Mouse (Mus musculus): ENCODE data around the gene Neurog1.
A peak's percentile ranks its signal among the peaks of the same experiment; 100 is the strongest.

Gene Neurog1

DNA sequence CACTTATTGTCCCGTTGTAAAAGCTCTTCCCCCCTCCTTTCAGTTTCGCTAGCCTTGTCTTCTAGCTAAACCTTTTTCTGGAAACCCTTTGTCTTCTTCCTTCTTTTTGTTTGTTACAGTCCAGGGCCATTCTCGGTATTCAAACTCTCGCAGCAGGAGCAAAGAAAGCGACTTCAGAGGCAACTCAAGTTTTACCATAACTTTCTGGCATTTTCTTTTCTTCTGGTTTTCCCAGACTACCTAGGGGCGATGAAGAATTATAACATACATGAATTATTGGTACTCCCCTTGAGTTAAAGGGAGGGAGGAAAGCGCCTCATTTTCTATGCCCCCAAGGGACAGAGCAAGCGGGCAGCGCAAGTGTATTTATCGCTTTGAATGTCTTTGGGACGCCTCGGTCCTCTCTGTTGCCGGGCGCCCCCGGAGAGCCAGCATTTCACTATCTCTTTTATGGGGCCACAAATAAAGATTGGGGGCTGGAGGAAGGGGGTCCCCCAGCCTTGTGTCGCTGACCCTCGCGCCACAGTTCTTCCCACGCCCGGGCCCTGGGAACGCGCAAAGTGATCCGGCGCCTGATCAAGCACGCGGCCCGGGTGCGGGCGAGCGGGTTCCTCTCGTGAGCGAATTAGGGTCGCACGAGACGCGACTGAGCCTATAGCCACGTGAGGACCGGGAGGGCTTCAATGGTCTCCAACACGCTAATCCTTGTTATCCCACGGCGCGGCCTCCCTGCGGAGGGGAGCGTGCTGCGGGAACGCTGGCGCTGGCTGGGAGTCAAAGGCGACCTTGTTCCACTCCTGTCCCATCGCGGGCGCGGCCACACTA, 6.4 kb upstream of the Neurog1 start:
- DNase-seq (ENCODE audit: low spot score in 2 of 2) = no peak

DNA sequence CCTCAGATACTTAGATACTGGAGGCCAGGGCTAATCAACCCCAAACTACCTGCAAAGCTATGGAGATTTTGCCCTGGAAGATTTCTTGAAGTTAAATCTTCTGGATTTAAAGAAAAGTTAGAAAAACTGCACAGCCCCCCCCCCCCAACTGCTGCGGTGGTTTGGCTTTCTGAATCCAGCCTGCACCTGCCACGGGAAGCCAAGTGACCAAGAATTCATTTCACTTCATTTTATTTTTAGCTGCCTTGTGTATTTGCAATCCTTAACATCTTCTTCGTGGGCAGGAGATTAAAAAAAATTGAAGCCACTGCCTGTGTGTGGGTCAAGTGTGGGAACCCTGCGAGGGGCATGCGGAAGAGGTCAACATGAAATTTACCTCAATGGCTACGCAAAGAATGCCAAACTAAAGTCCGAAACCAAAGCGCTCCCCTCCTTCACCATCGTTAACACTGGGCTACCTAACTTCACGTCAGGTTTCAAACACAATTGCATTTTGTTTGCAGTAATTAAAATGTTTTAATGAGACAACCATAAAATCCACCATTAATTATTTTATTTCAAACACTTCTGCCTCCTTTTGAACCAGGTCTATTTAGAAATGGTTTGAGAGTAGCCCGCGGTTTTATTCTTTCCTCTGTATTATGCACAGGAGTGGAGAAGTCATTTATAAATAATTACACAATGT, 5.6 kb upstream of the Neurog1 start:
- no peak for DNase-seq (ENCODE audit: low spot score in 2 of 2)

DNA sequence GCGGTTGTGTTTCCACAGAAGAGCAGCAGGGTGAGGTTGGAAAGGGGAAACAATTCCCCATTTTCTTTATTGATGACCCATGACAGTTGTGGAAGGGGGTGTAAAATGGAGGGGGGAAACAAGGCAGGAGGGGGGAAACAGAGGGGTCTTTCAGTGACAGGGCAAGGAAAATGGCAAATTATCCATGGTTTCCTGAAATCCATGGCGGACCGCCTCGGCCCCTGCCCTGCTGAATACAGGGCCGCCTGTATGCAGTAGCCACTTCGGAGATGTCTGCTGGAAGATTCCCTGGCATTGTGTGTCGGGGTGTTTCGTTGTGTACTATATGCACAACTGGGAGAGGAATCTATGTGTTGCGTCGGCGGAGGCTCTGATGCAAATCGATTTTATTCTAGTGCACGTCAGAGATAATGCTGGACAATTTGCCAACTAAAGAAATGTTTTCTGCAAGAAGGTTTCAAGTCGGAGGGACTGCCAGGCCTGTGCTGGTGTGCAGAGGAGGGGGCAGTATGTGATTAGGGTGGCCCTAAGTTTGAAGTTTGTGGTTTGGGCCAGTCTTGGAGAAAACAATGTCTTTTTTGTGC, 4.8 kb upstream of the Neurog1 start:
- no peak for DNase-seq (ENCODE audit: low spot score in 2 of 2)

DNA sequence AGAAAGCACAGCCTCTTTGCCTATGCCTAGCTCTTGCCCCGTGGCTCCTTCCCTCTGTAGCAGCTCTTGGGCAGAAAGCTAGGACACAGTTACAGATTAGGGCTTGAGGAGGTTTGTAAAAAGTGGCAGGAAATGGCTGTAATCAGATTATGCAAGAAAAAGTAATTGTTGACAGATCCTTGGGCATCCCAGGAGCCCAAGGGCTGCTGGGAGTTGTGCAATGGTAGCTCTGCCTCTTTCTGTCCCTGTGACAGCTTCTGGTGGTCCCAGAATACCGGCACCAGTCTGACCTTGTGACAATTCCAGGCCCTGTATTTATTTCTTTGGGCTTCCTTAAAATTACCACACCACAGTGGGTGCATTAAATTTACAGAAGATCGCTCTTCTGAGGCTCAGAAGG, 1.4 kb upstream of the Neurog1 start:
- DNase-seq (ENCODE audit: low spot score in 2 of 2) = no peak

DNA sequence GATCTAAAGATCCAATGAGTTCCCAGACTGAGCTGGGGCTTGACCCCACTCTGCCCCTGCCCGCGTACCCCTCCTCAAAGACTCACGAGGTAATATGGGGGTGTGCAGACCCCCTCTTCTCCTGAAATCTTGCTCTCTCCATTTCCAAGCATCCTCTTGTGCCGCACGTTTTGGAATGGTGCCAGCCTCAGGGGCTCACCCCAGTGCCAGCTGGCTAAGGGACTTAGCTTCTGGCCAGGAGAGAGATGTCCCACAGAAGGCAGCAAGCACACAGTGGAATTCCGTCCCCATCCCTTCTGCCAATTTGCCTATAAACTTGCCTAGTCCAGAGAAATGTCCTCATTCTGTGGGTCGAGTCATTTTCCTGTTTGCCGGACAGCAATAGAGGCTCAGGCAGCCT, 820 bp upstream of the Neurog1 start:
- DNase-seq (ENCODE audit: low spot score in 2 of 2) = no peak

DNA sequence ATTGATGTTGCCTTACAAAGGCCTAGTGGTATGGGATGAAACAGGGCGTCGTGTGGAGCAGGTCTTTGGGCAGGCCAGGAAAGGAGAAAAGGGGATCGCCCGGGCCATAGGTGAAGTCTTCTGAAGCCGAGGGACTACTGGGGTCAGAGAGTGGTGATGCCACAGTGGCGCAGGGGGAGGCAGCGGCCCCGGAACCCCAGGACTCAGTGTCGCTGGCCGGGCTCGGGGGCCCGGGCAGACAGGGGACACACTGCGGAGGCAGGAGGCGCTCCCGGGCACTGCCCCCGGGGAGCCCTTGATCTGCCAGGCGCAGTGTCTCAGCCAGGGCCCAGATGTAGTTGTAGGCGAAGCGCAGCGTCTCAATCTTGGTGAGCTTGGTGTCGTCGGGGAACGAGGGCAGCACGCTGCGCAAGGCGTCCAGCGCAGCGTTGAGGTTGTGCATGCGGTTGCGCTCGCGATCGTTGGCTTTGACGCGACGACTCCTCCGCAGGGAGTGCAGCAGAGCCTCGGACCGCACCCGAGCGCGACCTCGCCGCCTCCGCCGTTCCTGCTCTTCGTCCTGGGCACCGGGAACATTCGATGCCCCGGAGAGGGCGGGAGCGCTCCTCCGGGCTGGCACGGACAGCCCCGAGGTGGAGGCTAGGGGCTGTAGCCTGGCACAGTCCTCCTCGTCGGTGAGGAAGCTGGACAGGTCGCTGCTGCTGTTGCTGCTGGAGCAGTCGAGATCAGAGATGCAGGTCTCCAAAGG, 613 bp downstream of the Neurog1 start:
- no peak for DNase-seq (ENCODE audit: low spot score in 2 of 2)

DNA sequence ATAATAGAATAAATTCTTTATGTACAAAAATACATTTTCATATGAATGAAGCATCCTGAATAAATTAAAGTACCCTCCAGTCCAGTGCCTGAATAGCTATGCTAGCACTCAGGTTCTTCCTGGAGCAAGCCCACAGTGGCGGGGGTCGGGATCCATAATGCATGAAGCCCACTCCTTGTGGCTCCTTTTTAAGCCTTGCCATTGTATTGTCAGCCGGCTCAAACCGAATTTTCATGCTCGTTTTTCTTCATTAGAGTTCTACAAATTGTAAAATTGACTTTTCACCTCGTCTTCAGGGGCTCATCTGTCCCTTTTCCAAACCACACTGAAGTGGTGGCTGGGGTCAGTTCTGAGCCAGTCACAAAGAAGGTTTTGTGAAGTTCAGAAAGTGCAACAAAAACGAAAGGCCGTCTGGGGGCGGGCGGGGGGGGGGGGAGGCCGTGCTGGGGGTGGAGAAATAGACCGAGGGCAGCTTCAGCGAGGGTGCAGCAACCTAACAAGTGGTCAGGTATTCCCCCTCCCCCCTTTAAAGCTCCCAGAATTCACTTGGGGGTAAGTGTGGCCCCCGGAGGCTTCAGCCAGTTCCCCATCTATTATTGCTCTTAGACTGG, 1.3 kb downstream of the Neurog1 start:
- DNase-seq (ENCODE audit: low spot score in 2 of 2) = no peak

DNA sequence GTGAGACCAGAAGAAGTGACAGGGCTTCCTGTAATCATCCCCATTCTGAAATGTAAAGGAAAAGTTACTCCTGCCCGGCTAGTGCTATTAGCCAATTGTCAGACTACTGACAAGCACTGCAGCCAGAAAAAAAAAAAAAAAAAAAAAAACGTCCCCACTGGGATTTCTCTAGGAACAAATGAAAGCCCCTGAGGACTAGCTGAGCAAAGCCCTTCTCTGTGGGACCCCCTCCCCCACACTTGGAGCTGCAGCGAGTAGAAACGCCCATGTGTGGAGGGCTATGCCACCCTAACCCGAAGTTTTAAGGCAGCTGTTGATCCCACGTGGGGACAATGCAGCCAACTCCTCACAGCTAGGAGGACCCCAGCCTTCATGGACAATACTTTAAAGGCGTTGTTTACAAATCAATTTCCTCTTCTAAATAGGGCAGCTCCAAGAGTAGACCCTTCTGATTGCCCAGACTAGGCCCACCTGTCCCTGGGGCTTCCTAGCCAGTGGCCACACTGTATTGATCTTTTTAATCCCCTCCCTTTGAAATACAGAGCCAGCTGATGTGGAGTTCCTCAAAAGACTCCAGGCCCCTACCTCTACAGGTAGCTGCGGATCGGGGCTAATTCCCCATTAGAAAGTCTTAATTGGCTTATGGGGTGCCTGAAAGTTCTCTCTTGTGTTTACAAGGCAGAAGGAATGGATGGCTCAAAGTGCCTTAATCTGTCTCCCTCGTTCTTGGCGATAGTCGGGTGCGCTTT, 2.2 kb downstream of the Neurog1 start:
- DNase-seq (ENCODE audit: low spot score in 2 of 2) = no peak

DNA sequence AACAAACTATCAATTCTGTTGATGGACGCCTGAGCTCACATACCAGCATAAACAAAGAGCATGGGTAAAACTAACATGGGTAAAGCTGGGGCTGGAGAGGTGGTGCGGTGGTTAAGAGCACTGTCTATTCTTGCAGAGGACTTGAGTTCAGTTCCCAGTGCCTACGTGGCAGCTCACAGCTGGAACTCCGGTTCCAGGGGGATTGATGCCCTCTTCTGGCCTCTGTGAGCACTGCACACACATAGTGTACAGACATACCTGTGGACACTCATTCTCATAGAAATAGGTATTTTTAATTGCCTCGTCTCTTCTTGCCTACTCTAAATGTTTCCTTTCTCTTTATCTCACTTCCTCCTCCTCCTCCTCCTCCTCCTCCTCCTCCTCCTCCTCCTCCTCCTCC, 8.9 kb downstream of the Neurog1 start:
- no peak for DNase-seq (ENCODE audit: low spot score in 2 of 2)

DNA sequence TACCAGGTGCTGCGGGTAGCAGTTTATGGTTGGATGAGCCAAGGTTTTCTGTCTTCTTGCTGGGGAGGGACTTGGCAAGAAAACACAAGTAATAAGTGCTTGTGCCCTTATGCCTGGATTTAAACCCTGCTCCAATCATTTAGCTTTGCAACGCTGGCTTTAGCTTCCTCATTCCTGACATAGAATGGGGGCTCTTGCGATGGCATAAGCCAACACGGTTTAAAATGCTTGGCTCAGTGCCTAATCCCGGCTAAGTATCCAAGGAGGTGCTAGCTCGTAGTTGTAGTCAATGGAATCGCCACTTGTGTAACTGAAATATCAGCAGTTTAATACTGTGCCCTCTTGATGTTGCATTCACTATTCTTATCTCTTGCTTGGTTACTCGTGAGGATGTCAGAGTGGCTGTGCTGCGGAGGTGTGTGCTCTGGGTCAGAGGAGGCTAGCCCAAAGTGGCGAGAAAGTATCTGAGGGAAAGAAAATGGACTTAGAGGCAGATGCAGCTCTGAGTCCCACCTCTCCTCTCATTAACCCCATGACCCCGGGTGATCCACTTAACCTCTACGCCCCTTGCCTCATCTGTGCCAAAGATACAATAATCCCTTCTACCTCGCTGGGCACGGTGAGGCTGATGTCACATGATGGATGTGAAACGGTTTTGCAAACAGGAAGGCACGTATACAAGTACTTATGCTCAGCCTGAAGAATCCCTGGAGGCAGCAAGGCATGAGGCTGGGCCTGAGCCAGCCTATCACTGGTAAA, 11.8 kb downstream of the Neurog1 start:
- DNase-seq (ENCODE audit: low spot score in 2 of 2) = no peak

DNA sequence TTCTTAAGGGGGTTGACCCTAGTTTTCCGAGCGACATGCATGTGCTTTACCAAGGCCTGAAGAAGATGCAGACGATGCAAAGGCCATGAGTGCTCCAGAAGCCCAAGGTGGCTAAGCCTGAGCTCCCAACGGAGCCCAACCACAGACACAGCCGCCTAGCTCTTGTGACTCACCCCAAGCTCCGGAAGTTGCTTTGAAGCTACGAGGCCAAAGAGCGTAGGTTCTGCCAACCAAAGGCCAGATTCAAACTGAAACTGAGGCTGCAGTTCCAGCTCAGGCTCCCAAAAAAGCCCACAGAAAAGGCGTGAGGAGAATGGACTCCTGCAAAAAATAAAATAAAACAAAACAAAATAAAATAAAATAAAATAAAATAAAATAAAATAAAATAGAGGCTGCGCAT, 14.1 kb downstream of the Neurog1 start:
- DNase-seq (ENCODE audit: low spot score in 2 of 2) = no peak

DNA sequence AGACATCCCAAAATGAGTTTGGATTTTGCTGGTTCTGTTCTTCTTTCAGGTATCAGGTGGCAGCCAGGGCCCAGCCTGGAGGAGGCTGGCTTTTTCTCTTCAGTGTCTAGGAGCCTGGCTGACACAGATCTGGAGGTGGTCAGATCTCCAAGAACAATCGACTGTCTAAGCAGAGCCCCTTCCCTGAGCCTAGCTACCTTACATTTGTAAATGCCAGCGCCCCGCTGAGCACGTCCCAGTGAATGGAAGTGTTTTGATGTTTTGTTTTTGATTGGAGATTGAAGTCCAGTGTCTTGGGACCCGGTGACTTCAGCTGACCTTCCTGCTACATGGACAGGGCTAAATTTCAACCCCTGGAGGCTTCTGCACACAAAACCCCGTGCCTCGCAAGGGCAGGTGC, 15.8 kb downstream of the Neurog1 start:
- no peak for DNase-seq (ENCODE audit: low spot score in 2 of 2)

DNA sequence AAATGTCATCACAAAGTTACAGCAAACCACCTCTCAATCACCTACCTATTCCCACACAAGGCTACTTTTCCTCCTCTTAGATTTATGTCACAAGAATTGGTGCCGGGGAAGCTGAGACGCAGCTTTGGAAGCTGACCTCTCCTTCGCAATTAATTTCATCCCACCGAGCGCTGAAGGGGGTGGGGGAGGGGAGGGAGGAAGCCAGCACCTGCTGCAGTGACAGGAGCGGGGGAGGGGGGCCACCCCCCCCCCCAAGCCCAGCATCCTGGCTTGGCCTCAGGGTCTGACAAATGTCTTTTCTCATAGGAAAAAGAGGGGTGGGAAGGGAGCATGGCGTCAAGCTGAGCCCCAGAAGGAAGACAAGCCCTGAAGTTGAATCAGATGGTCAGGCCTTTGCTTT, 23.2 kb downstream of the Neurog1 start:
- DNase-seq (ENCODE audit: low spot score in 2 of 2) = no peak

DNA sequence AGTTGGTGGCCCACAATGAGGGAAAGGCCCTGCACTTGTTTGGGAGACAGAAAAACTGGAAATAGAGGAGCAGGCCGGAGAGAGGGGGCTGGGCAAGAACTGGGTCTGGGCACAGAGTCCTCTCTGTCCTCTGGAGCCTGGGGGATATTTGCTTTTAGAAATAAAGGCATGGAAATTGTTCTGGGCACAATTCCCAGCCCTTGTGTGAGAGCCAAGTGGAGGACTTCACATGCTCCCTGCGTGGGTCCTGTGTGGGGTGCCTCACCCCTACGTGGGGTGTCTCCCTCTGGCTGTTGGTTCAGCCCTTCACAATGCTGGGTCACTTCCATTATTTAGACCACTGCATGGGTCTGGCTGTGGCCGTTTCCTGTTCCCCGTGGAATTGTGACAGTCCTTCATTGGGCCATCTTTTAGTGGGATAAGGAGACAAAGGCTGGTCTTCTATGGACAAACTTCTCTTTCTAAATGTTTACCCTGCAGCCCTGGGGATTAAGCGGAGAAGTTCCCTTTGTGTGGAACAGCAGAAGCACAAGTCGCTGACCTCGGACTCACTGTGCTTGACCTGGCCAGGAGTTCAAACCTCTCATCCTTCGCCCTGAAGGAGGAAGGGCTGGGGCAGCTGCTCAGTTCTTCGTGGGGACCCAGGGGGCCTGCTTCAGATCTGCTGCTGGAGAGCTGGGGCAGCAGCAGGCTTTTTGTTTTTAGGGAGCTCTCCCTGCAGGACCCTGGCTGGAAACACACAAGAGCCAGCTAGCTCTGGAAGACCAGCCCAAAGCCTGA, 25.6 kb downstream of the Neurog1 start:
- DNase-seq (ENCODE audit: low spot score in 2 of 2) = peak; percentile 37 to 56

DNA sequence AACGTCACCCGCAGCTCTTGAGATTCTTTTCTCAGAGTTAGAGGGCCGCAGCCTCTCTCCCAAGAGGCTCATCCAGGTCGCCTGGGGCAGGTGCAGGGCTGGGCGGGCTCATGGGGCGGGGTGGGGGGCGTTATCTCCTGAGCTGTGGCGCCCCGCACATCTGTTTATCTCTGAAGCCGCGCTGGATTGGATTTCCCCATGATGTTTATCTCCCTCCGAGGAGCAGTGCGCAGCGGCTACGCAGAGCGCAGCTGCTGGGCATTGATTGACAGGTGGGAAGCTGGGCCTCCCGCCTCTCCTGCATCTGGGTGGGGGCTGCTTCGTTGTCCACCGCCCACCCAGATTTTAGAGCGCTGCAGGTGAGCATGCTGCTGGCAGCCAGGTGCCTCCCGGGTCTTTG, 28.3 kb downstream of the Neurog1 start:
- no peak for DNase-seq (ENCODE audit: low spot score in 2 of 2)

DNA sequence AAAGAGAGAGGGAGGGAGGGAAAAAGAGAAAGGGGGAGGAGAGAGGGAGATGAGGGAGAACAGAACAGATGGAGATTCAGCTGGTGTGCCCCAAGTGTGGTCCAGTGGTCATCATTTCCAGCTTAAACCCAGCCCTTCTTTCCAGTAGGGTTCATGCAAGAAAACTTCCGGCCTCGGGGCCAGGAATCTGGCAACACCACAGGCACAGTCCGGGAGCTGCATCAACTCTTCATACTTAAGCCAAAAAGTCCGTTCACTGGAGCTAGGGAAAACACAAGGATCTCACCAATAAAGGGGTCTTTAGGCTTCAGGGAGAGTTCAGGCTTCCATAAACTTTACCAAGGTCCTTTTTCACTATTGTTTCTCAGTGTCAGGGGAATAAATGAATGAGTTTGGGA, 29.1 kb downstream of the Neurog1 start:
- no peak for DNase-seq (ENCODE audit: low spot score in 2 of 2)

DNA sequence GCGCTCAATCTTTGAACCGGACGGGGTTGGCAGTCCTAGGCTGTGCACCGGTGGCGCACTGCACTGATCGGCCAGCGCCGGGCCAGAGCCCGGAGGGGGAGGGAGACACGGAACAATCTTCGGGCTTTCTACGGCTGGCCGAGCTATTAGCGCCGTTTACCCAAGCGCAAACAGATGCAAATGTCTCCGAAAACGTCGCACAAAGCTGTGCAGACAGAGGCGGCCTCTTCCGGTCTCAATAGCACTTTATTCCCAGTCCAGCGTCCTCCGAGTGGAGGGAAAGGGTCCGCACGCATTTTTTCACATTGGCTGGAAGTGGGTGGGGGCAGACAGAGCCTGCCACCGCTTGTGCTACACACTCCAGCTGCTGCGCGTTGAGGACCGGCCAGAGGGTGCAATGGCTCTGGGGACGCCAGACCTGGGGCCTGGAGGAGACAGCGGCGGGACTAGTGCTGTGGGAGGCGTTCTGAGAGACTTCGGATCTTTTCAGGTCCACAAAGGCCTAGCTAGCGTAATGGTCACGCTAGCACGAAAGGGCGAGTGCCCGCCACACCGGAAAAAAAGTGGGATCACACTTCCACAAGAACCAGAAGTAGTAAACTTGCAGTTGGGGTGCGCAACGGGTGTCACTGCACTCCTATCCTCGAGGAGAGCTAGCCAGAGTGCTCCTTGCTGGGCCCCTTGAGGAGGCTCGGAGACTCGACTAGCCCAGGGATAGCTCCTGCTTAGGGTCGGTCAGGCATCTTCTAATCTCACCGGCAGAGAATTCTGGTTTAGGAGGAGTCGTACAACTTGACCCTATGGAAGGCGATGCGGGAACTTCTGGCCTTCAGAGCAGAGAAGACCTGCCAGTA, 29.7 kb downstream of the Neurog1 start:
- DNase-seq (ENCODE audit: low spot score in 2 of 2) = peak; percentile 24 to 38

DNA sequence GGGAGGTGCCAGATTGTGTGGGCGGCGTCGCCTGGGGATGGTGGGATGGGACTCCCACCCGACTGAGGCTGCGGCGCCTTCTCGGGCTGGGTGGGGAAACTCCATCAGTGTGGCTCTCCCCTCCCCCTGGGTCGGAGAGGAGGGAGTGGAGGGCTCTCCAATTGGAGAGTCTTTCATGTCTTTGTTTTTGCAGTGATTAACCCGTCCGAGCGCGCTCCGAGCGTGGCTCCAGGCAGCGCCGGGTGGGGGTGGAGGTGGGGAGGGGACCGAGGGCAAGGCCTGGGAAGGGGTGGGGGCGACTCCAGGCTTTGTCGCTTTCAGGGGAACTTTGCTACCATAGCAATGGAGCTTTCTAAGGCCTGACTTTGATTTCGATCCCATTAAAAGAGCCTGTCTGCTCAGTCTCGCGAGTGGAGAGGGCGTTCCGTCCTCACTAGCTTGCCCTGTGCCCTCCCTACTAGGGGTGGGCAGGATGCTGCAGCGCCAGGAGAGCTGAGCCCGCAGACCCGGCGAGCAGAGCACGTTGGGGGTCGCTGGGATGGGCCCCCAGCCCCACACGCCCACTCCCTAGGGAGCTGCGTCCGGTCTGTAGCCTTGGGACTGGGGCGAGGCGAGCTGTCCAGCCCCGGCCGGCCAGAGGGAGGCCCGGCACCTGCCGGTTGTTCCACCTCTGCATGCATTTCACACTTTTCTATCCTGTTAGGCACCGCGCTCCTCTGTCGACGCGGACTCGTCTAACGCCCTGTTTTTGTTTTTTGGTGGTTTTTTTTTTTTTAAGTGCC, 30.6 kb downstream of the Neurog1 start:
- peak in 1 of 2 experiments; percentile 19 for DNase-seq (ENCODE audit: low spot score in 2 of 2)

Measured in right cerebral cortex, adult 2 months (tissue).